23 mouse cellular contexts compared by ENCODE assay signal in genomic region chr11:93103101-93103815, GRCm38 (mm10). TPM values are rescaled to one million over a fixed set of nuclear protein-coding genes. Genes with fewer than 3 reads are reported as not detected.
DNase-seq lines count a peak whose midpoint lies in the region; ATAC-seq lines count a peak whose summit lies in the region.
"Had no signal": no experiment of that assay in that cellular context is flagged by ENCODE, and none has a peak within 500 bp of the region (broad histone marks: within the 10 kb centered on the region; RNA-seq: fewer than 3 reads in every experiment).

No protein-coding gene starts in this region.

- no peaks in the 10 kb centered on the region for H3K9me3 ChIP-seq in neural tube, embryonic 13.5 days
- no peaks in the 10 kb centered on the region for H3K9me3 ChIP-seq in hindbrain, embryonic 16.5 days (ENCODE audit: control insufficient read depth, low read length)
- H3K9me3 ChIP-seq: heart, embryonic 10.5 days; midbrain, embryonic 12.5 days; neural tube, embryonic 12.5 days had no signal

- H3K27me3 ChIP-seq in neural tube, embryonic 13.5 days = peaks cover 42% of the 10 kb centered on the region
- H3K27me3 ChIP-seq in hindbrain, embryonic 16.5 days (replicated peaks; ENCODE audit: control insufficient read depth, insufficient read depth, low read length) = peaks cover 4% of the 10 kb centered on the region; the same call in 1 of the 2 replicates
- H3K27me3 ChIP-seq: CH12.LX had no signal

- ATAC-seq in frontal cortex, adult (ENCODE audit: low TSS enrichment) = peak; percentile 13; the same call in 1 of the 2 replicates
- ATAC-seq in neural tube, embryonic 13.5 days (ENCODE audit: low read depth) = no peak
- no peak for ATAC-seq in hindbrain, embryonic 16.5 days

- peak overlapping the region; percentile 92 for H3K4me2 ChIP-seq in neural tube, embryonic 13.5 days
- H3K4me2 ChIP-seq in hindbrain, embryonic 16.5 days (ENCODE audit: low read length) = peak overlapping the region; percentile 78
- H3K4me2 ChIP-seq: midbrain, embryonic 12.5 days; neural tube, embryonic 12.5 days had no signal

- H3K4me1 ChIP-seq in neural tube, embryonic 13.5 days (replicated peaks) = peaks cover 16% of the 10 kb centered on the region
- H3K4me1 ChIP-seq in hindbrain, embryonic 16.5 days (ENCODE audit: control insufficient read depth, insufficient read depth, low read depth, low read length) = peaks cover 2% of the 10 kb centered on the region; the same call in 1 of the 2 replicates

- peak overlapping the region; percentile 41; the same call in 1 of the 2 replicates for H3K9ac ChIP-seq in neural tube, embryonic 13.5 days
- 0 out of 2 replicates have a peak overlapping the region, but pooled peaks have one; percentile 14 for H3K9ac ChIP-seq in hindbrain, embryonic 16.5 days (ENCODE audit: low read depth, low read length)
- H3K9ac ChIP-seq: midbrain, embryonic 12.5 days; neural tube, embryonic 12.5 days had no signal

- H3K36me3 ChIP-seq in neural tube, embryonic 13.5 days = no peaks in the 10 kb centered on the region
- no peaks in the 10 kb centered on the region for H3K36me3 ChIP-seq in hindbrain, embryonic 16.5 days (ENCODE audit: control insufficient read depth, insufficient read depth, low read length)
- H3K36me3 ChIP-seq: heart, embryonic 10.5 days; midbrain, embryonic 12.5 days; neural tube, embryonic 12.5 days had no signal

- 63% methylated on average over 3 of the region's 3 CpGs for WGBS in neural tube, embryonic 13.5 days
- 50% methylated on average over 3 of the region's 3 CpGs for WGBS in hindbrain, embryonic 16.5 days

- peak overlapping the region; percentile 62 for H3K4me3 ChIP-seq in neural tube, embryonic 13.5 days
- peak overlapping the region; percentile 57 for H3K4me3 ChIP-seq in hindbrain, embryonic 16.5 days (ENCODE audit: low read length)
- H3K4me3 ChIP-seq: heart, embryonic 10.5 days; midbrain, embryonic 12.5 days; neural tube, embryonic 12.5 days had no signal

- no peak overlapping the region for H3K27ac ChIP-seq in neural tube, embryonic 13.5 days (replicated peaks)
- no peak overlapping the region for H3K27ac ChIP-seq in hindbrain, embryonic 16.5 days (ENCODE audit: low read depth, low read length)
- H3K27ac ChIP-seq: heart, embryonic 10.5 days; midbrain, embryonic 12.5 days; neural tube, embryonic 12.5 days had no signal

- DNase-seq in frontal cortex, postnatal 36 days (ENCODE audit: low spot score in 2 of 2) = no peak
- no peak for DNase-seq in neural tube, embryonic 10.5 days (ENCODE audit: extremely low spot score, low spot score)
- DNase-seq in layer of hippocampus, postnatal 36 days = no peak
- no peak for DNase-seq in adrenal gland, adult 8-10 months
- DNase-seq in thymus, postnatal 4 days = no peak
- DNase-seq: adrenal gland, postnatal 10 days; embryo, embryonic 11 days; gastrocnemius, postnatal 25 days; heart, postnatal 10 days; left cerebral cortex, postnatal 4 days; lung, adult 2 months; lung, postnatal 36 days; thymus, postnatal 36 days had no signal

RNA-seq across cellular contexts. Expression of gene Car10, which starts 5.4 kb away (rescaled TPM):
- 36.9 and 44.0 TPM in 2 replicates for polyA plus RNA-seq in neural tube, embryonic 13.5 days (2015; fragmentation: Nextera tagmentation; extraction: Ambion mirVana)
- polyA plus RNA-seq in hindbrain, embryonic 16.5 days (2015; fragmentation: Nextera tagmentation; extraction: Ambion mirVana) = 59.7 and 60.5 TPM in 2 replicates
- 10 to 100 TPM; 36.6 to 36.8 TPM for total RNA-seq in layer of hippocampus, postnatal 36 days (2021)
- total RNA-seq in adrenal gland, adult 8-10 months (2022) = under 1 TPM in 2 of 4 experiments, not detected in 2; 0.17 to 0.40 TPM
- total RNA-seq: CH12.LX; gastrocnemius, postnatal 25 days; heart, postnatal 10 days; liver, adult 2 months had no signal
- polyA plus RNA-seq: large intestine, adult 2 months; liver, adult 2 months; lung, adult 2 months; testis, adult 2 months had no signal

Comparison
In these comparisons a context has a peak if more than half of its experiments do, and no peak if none do; other contexts are left out.
1. RNA of gene Car10, which starts 5.4 kb away (total RNA-seq): 36.6 to 36.8 TPM in layer of hippocampus, postnatal 36 days; 0.17 to 0.40 TPM in adrenal gland, adult 8-10 months; every median in the first group is over 10 times any median in the second.